Mouse (Mus musculus) ovary, adult 10 weeks (tissue): ENCODE data around the gene Wdr45. TPM values are rescaled to one million over a fixed set of nuclear protein-coding genes. Genes with fewer than 3 reads are reported as not detected.

Source experiments
- polyA plus RNA-seq: library from polyadenylated mRNA; stranded (reverse); fragments of 350-450 nt; fragmentation: Illumina TruSeq; extraction: RNeasy Lipid Tissue Mini Kit (QIAGEN cat#74804); gene quantifications from one replicate; pipeline ENCODE4 v1.2.3, GENCODE M21; 2014

Gene Wdr45
- 4.6 TPM for polyA plus RNA-seq

GRCm38 (mm10) chrX:7714135-7714899 is at the start of gene Wdr45:
TSS of gene Wdr45 (plus strand) at chrX:7714333.

GRCm38 (mm10) chrX:7670921-7671623 is 43.1 kb upstream of the Wdr45 start, which contains the start of gene Plp2:
TSS of gene Plp2 (minus strand) at chrX:7671390.

GRCm38 (mm10) chrX:7680864-7681263 is 33.3 kb upstream of the Wdr45 start, which contains the start of gene Magix:
TSS of gene Magix (minus strand) at chrX:7681251.

GRCm38 (mm10) chrX:7696954-7697381 is 17.2 kb upstream of the Wdr45 start, which contains the start of gene Gpkow:
TSS of gene Gpkow (plus strand) at chrX:7697131.

GRCm38 (mm10) chrX:7721514-7722281 is 7.6 kb downstream of the Wdr45 start, which contains the start of gene Gm45208:
TSS of gene Gm45208 (plus strand) at chrX:7722245.

GRCm38 (mm10) chrX:7728215-7728921 is 14.2 kb downstream of the Wdr45 start, which contains the start of gene Praf2:
TSS of gene Praf2 (plus strand) at chrX:7728439.

GRCm38 (mm10) chrX:7750432-7751116 is 36.4 kb downstream of the Wdr45 start, which contains the start of gene Ccdc120:
TSS of gene Ccdc120 (minus strand) at chrX:7750905.

GRCm38 (mm10) chrX:7762137-7762920 is 48.2 kb downstream of the Wdr45 start, which contains the start of gene Tfe3:
TSS of gene Tfe3 (plus strand) at chrX:7762560.

Other genes starting within 250 kb of the Wdr45 start
- not detected for gene Foxp3, start 140.7 kb upstream of the Wdr45 start, polyA plus RNA-seq
- gene Ppp1r3f, start 140.1 kb upstream of the Wdr45 start, polyA plus RNA-seq, result 0.94 TPM
- 1.4 TPM for gene Ccdc22, start 108.8 kb upstream of the Wdr45 start, polyA plus RNA-seq
- not detected for gene Cacna1f, start 107.2 kb upstream of the Wdr45 start, polyA plus RNA-seq
- gene Syp, start 75.9 kb upstream of the Wdr45 start, polyA plus RNA-seq, result 1.1 TPM
- 5.1 TPM for gene Prickle3, start 57.1 kb upstream of the Wdr45 start, polyA plus RNA-seq
- gene Plp2, start 42.9 kb upstream of the Wdr45 start, polyA plus RNA-seq, result 62.5 TPM
- 0.43 TPM for gene Magix, start 33.1 kb upstream of the Wdr45 start, polyA plus RNA-seq
- gene Gpkow, start 17.2 kb upstream of the Wdr45 start, polyA plus RNA-seq, result 77.7 TPM
- not detected for gene Gm45208, start 7.9 kb downstream of the Wdr45 start, polyA plus RNA-seq
- 17.5 TPM for gene Praf2, start 14.1 kb downstream of the Wdr45 start, polyA plus RNA-seq
- gene Ccdc120, start 36.6 kb downstream of the Wdr45 start, polyA plus RNA-seq, result 1.6 TPM
- gene Tfe3, start 48.2 kb downstream of the Wdr45 start, polyA plus RNA-seq, result 9.8 TPM
- gene Gripap1, start 75.4 kb downstream of the Wdr45 start, polyA plus RNA-seq, result 12.8 TPM
- gene Kcnd1, start 108.0 kb downstream of the Wdr45 start, polyA plus RNA-seq, result 0.74 TPM
- 41.7 TPM for gene Otud5, start 127.0 kb downstream of the Wdr45 start, polyA plus RNA-seq
- gene Pim2, start 163.9 kb downstream of the Wdr45 start, polyA plus RNA-seq, result 5.0 TPM
- 3.1 TPM for gene Slc35a2, start 169.7 kb downstream of the Wdr45 start, polyA plus RNA-seq
- 18.8 TPM for gene Pqbp1, start 184.9 kb downstream of the Wdr45 start, polyA plus RNA-seq
- gene Timm17b, start 185.0 kb downstream of the Wdr45 start, polyA plus RNA-seq, result 3.8 TPM
- not detected for gene Gm10491, start 193.5 kb downstream of the Wdr45 start, polyA plus RNA-seq
- not detected for gene Gm10490, start 195.2 kb downstream of the Wdr45 start, polyA plus RNA-seq
- not detected for gene Pcsk1n, start 205.5 kb downstream of the Wdr45 start, polyA plus RNA-seq
- gene Eras, start 214.3 kb downstream of the Wdr45 start, polyA plus RNA-seq, result not detected
- gene Hdac6, start 233.6 kb downstream of the Wdr45 start, polyA plus RNA-seq, result 3.9 TPM